Mouse (Mus musculus) midbrain, embryonic 10.5 days (tissue): Measurements from ENCODE around the gene Rin2. TPM values are rescaled to one million over a fixed set of nuclear protein-coding genes. Genes with fewer than 3 reads are reported as not detected.

Experiments used
- DNase-seq: peaks from one replicate; pipeline ENCODE4 v3.0.0-alpha.2; 2017; ENCODE audit warnings: low spot score
- H3K27ac ChIP-seq: fragments of 300-500 bp; sonication (generic); replicated peaks from 2 replicates; pipeline ENCODE4 v1.5.1; 2016; ENCODE audit warnings: mild to moderate bottlenecking
- H3K27me3 ChIP-seq: fragments of 300-500 bp; sonication (generic); 2 replicates; pipeline ENCODE4 v1.6.1; 2016; ENCODE audit warnings: low read depth, mild to moderate bottlenecking; ENCODE audit not compliant: poor library complexity, severe bottlenecking
- H3K36me3 ChIP-seq: fragments of 300-500 bp; sonication (generic); 2 replicates; pipeline ENCODE4 v1.6.1; 2016; ENCODE audit warnings: mild to moderate bottlenecking, moderate library complexity
- H3K4me1 ChIP-seq: fragments of 300-500 bp; sonication (generic); 2 replicates; pipeline ENCODE4 v1.6.1; 2016
- H3K4me3 ChIP-seq: fragments of 300-500 bp; sonication (generic); 2 replicates; pipeline ENCODE4 v1.5.1; 2016; ENCODE audit warnings: mild to moderate bottlenecking, moderate library complexity
- H3K9me3 ChIP-seq: fragments of 300-500 bp; sonication (generic); replicated peaks from 2 replicates; pipeline ENCODE4 v1.6.1; 2016; ENCODE audit warnings: mild to moderate bottlenecking
- WGBS: fragments of 180-500 bp; shearing (Covaris S2); methylation state at CpG from one replicate; pipeline ENCODE4 v1.1.7; 2016; 5-methylcytosine and 5-hydroxymethylcytosine counted together
- polyA plus RNA-seq: library from polyadenylated mRNA; unstranded; fragments of >200 nt; fragmentation: Nextera tagmentation; extraction: Ambion mirVana; gene quantifications from 2 replicates; pipeline ENCODE4 v1.2.1, GENCODE M21; 2016

Rin2 gene
- polyA plus RNA-seq, 1 experiment from 2014 or later = 10.6 TPM

GRCm38 (mm10) chr2:145873953-145874352 is 198.9 kb downstream of the Rin2 start:
- H3K27me3 ChIP-seq = no peaks in the 10 kb centered on the region
- no peak overlapping the region for H3K4me3 ChIP-seq
- WGBS = 84% methylated on average over 1 of the region's 1 CpGs
- H3K9me3 ChIP-seq = no peaks in the 10 kb centered on the region
- no peak for DNase-seq
- no peaks in the 10 kb centered on the region for H3K4me1 ChIP-seq
- H3K36me3 ChIP-seq = 0 out of 2 replicates have a peak, but pooled peaks cover under 1% of the 10 kb centered on the region
- H3K27ac ChIP-seq = no peak overlapping the region

GRCm38 (mm10) chr2:145874879-145875482 is 200.0 kb downstream of the Rin2 start:
- Histone ChIP-seq H3K9me3 (no peaks in the 10 kb centered on the region), H3K36me3 (peaks cover 3% of the 10 kb centered on the region; the same call in 1 of the 2 replicates), H3K4me3 (no peak overlapping the region), H3K27me3 (no peaks in the 10 kb centered on the region), H3K4me1 (no peaks in the 10 kb centered on the region), H3K27ac (no peak overlapping the region)
- no peak for DNase-seq
- 75% methylated on average over 3 of the region's 3 CpGs for WGBS

- peaks cover 12% of the 10 kb centered on the region; the same call in 1 of the 2 replicates for H3K36me3 ChIP-seq
- H3K4me1 ChIP-seq = no peaks in the 10 kb centered on the region
- no peak for DNase-seq
- 0 out of 2 replicates have a peak, but pooled peaks cover 5% of the 10 kb centered on the region for H3K9me3 ChIP-seq
- H3K27ac ChIP-seq = no peak overlapping the region
- no peaks in the 10 kb centered on the region for H3K27me3 ChIP-seq
- 92% methylated on average over 3 of the region's 3 CpGs for WGBS
- H3K4me3 ChIP-seq = no peak overlapping the region
Observed at GRCm38 (mm10) chr2:145877191-145877590, 202.2 kb downstream of the Rin2 start.

GRCm38 (mm10) chr2:145880887-145881747 is 206.1 kb downstream of the Rin2 start:
- Histone ChIP-seq H3K4me1 (peaks cover 16% of the 10 kb centered on the region), H3K36me3 (peaks cover 12% of the 10 kb centered on the region; the same call in 1 of the 2 replicates)
- no peak for DNase-seq

GRCm38 (mm10) chr2:145881932-145882331 is 206.9 kb downstream of the Rin2 start:
- H3K4me3 ChIP-seq = no peak overlapping the region
- WGBS = 88% methylated on average over 5 of the region's 5 CpGs
- 0 out of 2 replicates have a peak, but pooled peaks cover 5% of the 10 kb centered on the region for H3K9me3 ChIP-seq
- peaks cover 12% of the 10 kb centered on the region; the same call in 1 of the 2 replicates for H3K36me3 ChIP-seq
- no peak for DNase-seq
- no peaks in the 10 kb centered on the region for H3K27me3 ChIP-seq
- H3K4me1 ChIP-seq = peaks cover 16% of the 10 kb centered on the region
- no peak overlapping the region for H3K27ac ChIP-seq

More at GRCm38 (mm10) chr2:145880887-145881747, 206.1 kb downstream of the Rin2 start:
- no peak overlapping the region; the same call in 1 of the 2 replicates for H3K27ac ChIP-seq
- no peak overlapping the region for H3K4me3 ChIP-seq
- no peaks in the 10 kb centered on the region for H3K27me3 ChIP-seq
- WGBS = 72% methylated on average over 11 of the region's 11 CpGs
- 0 out of 2 replicates have a peak, but pooled peaks cover 5% of the 10 kb centered on the region for H3K9me3 ChIP-seq

GRCm38 (mm10) chr2:145882398-145882797 is 207.4 kb downstream of the Rin2 start:
- Histone ChIP-seq H3K4me3 (no peak overlapping the region), H3K9me3 (0 out of 2 replicates have a peak, but pooled peaks cover 5% of the 10 kb centered on the region), H3K27me3 (no peaks in the 10 kb centered on the region), H3K27ac (no peak overlapping the region), H3K36me3 (peaks cover 12% of the 10 kb centered on the region; the same call in 1 of the 2 replicates), H3K4me1 (peaks cover 16% of the 10 kb centered on the region)
- 29% methylated on average over 2 of the region's 2 CpGs for WGBS
- DNase-seq = no peak

GRCm38 (mm10) chr2:145884036-145884912 is 209.3 kb downstream of the Rin2 start:
- WGBS = 44% methylated on average over 17 of the region's 17 CpGs
- peak overlapping the region; percentile 69 for H3K27ac ChIP-seq
- peaks cover 9% of the 10 kb centered on the region; the same call in 1 of the 2 replicates for H3K36me3 ChIP-seq
- no peak for DNase-seq
- 0 out of 2 replicates have a peak, but pooled peaks cover 5% of the 10 kb centered on the region for H3K9me3 ChIP-seq
- no peaks in the 10 kb centered on the region for H3K27me3 ChIP-seq
- H3K4me3 ChIP-seq = no peak overlapping the region
- H3K4me1 ChIP-seq = peaks cover 16% of the 10 kb centered on the region

- WGBS = 75% methylated on average over 14 of the region's 14 CpGs
- Histone ChIP-seq H3K9me3 (0 out of 2 replicates have a peak, but pooled peaks cover 5% of the 10 kb centered on the region), H3K4me1 (peaks cover 16% of the 10 kb centered on the region), H3K27ac (no peak overlapping the region; the same call in 1 of the 2 replicates), H3K4me3 (no peak overlapping the region), H3K36me3 (peaks cover 7% of the 10 kb centered on the region; the same call in 1 of the 2 replicates), H3K27me3 (no peaks in the 10 kb centered on the region)
- DNase-seq = no peak
Observed at GRCm38 (mm10) chr2:145884913-145885785, 210.1 kb downstream of the Rin2 start.

- H3K4me1 ChIP-seq = peaks cover 16% of the 10 kb centered on the region
- H3K4me3 ChIP-seq = no peak overlapping the region
- H3K9me3 ChIP-seq = no peaks in the 10 kb centered on the region
- no peaks in the 10 kb centered on the region for H3K27me3 ChIP-seq
- DNase-seq = no peak
- 67% methylated on average over 14 of the region's 14 CpGs for whole genome bisulfite sequencing
- H3K36me3 ChIP-seq = no peaks in the 10 kb centered on the region
- no peak overlapping the region for H3K27ac ChIP-seq
Observed at GRCm38 (mm10) chr2:145887937-145888765, 213.1 kb downstream of the Rin2 start.

- H3K4me3 ChIP-seq = no peak overlapping the region
- no peaks in the 10 kb centered on the region for H3K36me3 ChIP-seq
- no peaks in the 10 kb centered on the region for H3K27me3 ChIP-seq
- H3K4me1 ChIP-seq = peaks cover 12% of the 10 kb centered on the region
- WGBS = 78% methylated on average over 6 of the region's 6 CpGs
- H3K9me3 ChIP-seq = no peaks in the 10 kb centered on the region
- no peak for DNase-seq
- H3K27ac ChIP-seq = no peak overlapping the region
Observed at GRCm38 (mm10) chr2:145888766-145889480, 213.9 kb downstream of the Rin2 start.
